Mouse (Mus musculus) olfactory bulb, adult 2 months (tissue): ENCODE data around the gene Bmp2k.

Experiments used
- CTCF ChIP-seq: fragments of 200-500 bp; IDR thresholded peaks from 2 replicates; pipeline ENCODE4 v1.5.1; 2012; ENCODE audit warnings: low read depth, mild to moderate bottlenecking, low read length, moderate library complexity; ENCODE audit not compliant: insufficient read depth
- POLR2A ChIP-seq: fragments of 200-500 bp; IDR thresholded peaks from 2 replicates; pipeline ENCODE4 v1.6.1; 2012; ENCODE audit warnings: mild to moderate bottlenecking, low read depth, low read length, moderate library complexity; ENCODE audit not compliant: insufficient read depth

DNA sequence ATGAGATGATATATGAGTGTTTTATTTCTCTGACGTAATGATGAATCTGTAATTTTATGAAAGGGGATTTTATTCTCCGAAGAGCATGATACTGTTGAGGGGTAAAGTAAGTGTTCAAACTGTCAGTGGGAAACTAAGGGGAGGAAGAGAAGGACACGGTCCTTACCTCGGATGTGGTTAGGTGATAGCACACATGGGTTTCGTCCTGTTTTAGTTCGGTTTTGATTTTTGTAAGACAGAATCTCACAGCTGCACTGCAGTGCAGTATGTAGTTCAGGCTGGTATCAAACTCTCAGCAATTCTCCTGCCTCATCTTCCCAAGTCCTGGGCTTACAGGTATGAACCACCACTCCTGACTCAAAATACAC lies 34.6 kb upstream of the Bmp2k start:
- no peak for TF ChIP-seq CTCF
- TF ChIP-seq POLR2A: no peak
